Mouse (Mus musculus): ENCODE measurements around the gene Dcaf8.

Dcaf8 gene

DNA sequence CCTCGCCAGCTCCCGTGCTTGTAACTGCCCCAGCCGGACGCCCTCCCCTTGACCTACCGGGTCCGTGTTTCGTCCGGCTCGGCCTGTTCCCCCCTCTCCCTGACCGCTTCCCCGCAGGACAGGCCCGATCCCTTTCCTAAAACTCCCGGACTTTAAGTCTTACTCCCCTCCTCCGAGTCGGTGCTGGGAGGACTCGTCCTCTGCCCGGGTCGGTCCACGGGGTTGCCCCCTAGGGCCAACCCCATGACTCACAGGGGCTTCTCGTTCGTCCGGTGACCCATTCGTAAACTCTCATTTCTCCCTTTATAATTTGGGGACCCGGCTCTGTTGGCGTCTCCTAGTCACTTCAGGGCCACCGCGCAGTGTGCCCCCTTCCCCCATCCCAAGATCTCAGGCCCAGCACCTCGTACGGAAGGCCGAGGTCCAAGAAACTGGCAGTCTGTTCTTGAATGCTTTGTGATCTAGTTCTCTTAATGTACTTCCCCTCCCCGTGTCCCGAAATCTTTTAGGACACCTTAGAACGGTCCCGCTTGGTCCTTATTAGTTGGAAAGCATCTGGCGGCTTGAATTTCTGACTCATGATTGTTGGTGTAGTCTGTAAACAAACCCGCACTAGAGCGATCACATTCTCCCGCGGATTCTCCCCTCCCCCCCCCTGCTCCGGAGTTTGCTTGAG lies 533 bp downstream of the Dcaf8 start:
- DNase-seq (ENCODE audit: low spot score in 2 of 2): peak in 1 of 2 experiments; percentile 50

DNA sequence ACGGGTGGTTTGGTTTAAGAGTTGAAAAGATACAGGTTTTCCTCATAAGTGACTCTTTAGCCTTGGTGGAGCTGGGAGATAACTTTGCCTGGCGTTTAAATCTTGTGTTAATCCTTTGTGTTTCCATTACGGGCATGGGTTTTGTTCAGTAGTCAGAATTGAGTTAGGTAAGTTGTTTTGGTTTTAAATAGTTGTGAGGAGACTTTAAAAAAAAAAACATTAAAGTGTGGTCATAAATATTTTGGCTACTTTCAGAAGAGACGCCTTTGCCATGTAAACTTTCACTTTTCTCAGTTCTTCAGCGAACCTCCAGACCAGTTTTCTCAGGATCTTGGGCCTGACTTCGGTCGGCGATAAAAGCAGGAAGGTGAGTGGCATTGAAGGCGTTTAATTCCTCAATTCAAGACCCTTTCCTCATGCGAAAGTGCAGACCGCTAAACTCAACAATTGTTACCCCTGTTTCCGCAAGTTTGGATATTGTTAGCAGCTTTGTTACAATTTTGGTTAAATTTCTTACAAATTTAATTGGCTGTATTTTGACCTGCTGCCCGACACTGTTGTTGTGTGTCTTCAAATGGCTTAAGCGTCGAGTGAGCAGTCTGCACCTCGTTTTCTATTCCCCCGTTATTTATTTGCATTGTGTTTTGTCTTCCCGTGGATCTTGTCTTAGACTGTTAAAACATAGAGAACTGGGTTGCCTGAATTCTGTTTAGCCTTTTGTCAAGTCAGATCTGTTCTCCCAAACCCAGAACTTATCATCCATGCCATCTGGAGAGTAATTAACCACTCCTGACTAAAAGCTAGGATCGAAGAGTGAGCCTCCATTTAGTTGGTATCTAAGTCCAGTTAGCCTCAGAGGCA lies 1.3 kb downstream of the Dcaf8 start:
- DNase-seq (ENCODE audit: low spot score in 2 of 2): no peak

DNA sequence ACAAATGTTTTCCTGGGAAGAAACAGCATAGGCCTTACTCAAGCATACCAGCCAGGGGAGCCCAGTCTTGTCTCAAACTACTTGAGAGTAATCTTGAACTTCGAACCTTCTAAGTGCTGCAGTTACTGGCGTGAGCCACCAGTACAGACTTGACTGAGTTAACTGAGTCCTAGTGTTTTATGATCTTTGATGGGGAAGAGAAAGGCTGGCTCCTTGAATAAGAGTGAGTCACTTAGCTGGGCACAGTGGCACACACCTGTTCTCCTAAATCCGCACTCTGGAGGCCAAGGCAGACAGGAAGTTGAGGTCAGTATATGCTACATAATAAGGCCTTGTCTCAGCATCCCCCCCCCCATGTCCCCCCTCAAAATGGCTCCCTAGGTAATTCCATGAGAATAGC lies 6.7 kb downstream of the Dcaf8 start:
- no peak for DNase-seq (ENCODE audit: low spot score in 2 of 2)

DNA sequence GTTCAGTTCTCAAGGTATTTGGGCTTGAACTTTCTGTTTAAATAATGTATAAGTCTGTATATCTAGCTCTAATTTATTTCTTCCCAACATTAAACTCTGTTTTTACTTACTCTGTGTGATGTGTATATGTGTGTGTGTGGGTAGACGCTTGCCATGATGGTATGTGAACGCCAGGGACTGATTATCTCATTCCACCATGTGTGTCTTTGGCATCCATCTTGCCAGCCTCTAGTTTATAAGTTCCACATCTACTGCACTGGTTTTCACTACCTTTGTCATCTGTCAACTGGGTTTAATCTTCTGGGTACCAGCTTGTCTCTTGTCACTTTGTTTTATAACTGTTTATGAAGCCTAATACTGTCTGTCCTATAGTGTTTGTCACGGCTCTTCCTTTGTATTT lies 7.6 kb downstream of the Dcaf8 start:
- DNase-seq (ENCODE audit: low spot score in 2 of 2): no peak

DNA sequence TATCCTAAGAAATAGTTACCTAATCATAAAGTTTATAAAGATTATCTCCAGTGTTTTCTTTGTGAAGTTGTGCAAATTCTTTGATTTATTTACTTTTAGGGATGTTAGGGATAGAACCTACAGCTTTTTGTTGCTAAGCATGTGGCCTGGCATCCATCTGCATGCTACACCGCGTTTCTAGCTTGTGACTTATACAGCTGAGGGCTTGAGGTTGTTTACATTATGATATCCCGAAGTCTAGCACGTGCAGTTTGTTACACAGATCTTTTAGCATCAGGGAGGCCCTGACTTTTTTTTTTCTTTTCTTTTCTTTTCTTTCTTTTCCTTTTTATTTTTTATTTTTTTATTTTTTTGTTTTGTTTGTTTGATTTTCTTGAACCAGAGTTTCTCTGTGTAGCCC lies 12.1 kb downstream of the Dcaf8 start:
- no peak for DNase-seq (ENCODE audit: low spot score in 2 of 2)

DNA sequence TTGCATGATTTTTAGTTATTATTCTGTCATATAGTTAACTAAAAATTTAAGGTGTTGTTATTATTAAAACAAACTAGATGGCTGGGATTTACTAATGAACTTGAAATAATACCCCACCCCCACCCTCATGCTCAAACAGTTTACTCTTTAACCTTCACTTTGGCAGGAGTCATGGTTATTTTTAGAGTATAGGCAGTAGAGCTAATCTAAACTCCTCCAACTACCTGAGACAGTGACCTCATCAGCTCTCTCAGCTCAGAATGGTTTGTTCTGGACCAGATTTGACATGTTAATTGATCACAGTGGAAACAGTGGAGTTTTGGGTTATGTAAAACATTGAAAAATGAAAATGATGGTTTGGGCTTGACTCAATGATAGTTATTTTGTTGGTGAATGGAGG lies 12.6 kb downstream of the Dcaf8 start:
- no peak for DNase-seq (ENCODE audit: low spot score in 2 of 2)

DNA sequence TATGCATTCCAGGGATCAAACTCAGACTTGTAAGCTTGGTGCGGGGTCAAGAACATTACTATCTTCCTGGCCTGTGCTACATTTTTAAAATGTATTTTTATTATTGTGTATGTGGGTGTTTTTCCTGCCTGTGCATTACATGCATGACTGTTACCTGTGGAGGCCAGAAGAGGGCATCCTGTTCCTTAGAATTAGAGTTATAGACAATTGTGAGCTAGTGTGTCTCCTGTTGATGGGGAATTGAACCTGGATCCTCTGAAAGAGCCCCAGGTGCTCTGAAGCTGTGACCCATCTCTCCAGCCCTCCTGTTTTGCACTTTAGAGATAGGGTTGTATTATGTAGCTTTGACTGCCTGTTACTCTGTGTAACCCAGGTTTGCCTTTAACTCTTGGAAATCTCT lies 14.1 kb downstream of the Dcaf8 start:
- DNase-seq (ENCODE audit: low spot score in 2 of 2): peak in 1 of 2 experiments; percentile 49

DNA sequence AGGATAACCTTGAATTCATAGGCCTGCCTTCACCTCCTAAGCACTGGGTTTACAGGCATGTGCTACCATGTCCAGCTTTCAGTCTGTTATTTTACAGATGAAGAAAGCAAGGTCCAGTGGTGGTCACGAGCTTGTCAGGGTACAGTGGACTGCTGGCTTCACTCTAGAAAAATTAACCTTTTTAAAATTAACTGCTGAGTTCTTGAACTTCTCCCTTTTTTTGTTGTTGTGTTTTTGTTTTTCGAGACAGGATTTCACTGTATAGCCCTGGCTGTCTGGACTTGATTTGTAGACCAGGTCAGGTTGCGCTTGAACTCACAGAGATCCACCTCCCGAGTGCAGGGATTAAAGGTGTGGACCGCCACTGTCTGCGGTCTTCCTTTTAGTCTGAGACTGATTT lies 15.1 kb downstream of the Dcaf8 start:
- DNase-seq (ENCODE audit: low spot score in 2 of 2): no peak

DNA sequence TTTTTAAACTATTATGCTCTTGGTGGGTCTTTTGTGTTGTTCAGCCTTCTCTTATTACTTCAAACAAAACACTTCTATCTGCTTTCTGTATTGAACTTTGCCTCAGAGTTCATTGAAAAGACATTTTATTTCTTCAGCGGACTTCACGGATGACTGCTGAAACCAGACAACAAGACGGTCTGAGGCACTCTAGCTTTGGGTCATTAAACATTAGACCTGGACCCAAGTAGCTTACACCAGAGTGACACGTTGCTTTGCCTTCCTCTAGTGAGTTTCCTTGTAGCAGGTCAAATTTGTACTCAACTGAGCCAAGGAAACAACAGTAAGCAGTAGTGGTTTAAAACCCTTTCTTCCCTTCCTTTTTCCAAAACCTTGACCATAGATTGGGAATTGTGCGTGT lies 20.0 kb downstream of the Dcaf8 start:
- DNase-seq (ENCODE audit: low spot score in 2 of 2): no peak

DNA sequence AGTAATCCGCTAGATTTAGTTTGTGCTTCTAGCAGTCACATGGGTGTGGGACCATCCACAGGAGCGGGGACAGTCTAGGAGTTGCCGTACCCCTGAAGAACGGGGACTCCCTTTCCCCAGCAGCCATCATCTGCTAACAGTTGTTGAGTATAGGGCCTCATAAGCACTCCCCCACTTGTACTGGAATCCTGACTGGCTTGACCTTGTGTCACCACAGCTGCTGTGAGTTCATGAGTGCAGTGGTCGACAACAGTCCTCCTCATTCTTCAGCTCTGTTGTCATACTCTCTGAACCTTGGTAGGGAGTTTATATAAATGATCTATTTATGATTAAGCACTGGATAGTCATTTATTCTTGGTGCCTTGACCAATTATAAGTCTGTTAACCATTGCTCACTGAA lies 21.9 kb downstream of the Dcaf8 start:
- DNase-seq (ENCODE audit: low spot score in 2 of 2): no peak

DNA sequence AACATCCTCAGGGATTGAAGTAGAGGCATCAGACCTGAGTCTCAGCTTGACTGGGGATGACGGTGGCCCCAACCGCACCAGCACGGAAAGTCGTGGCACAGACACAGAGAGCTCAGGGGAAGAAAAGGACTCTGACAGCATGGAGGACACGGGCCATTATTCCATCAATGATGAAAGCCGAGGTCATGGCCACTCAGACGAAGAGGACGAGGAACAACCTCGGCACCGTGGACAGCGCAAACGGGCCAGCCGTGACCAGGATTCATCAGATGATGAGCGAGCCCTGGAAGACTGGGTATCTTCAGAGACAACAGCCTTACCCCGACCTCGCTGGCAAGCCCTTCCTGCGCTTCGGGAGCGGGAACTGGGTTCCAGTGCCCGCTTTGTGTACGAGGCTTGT lies 24.5 kb downstream of the Dcaf8 start:
- no peak for DNase-seq (ENCODE audit: low spot score in 2 of 2)

DNA sequence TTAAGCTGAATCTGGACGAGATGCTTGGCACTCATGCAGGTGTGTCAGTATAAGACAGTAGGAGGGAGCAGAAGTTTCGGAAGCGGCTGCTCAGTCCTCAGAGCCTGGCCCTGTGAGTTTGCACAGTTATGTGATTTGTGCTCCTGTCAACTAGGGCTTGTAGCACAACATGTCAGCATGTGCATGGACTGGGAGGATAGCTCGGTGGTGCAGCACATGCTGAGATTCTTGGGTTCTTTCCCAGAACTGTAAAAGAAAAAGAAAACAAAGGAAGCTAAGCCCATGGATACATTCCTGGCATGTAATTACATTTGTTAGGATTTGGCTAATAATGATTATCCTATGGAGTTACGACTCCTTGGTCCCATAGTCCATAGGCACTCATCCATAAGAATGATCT lies 25.3 kb downstream of the Dcaf8 start:
- DNase-seq (ENCODE audit: low spot score in 2 of 2): no peak

DNA sequence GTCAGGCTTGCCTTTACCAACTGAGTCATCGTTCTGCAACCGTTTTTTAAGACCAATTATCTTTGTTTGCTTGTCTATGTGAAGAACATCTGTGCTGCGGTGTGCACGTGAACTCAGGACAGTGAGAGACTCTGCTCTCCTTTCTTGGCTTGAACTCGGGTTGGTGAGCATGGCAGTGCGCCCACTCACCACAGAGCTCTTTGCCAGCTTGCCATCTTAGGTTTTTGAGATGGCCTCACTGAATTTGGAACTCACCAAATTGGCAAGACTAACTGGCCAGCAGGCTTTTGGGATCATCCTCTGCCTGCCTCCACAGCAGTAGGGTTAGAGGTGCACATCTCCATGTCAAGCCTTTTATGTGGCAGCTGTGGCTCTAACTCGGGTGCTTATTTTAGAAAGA lies 29.9 kb downstream of the Dcaf8 start:
- no peak for DNase-seq (ENCODE audit: low spot score in 2 of 2)

DNA sequence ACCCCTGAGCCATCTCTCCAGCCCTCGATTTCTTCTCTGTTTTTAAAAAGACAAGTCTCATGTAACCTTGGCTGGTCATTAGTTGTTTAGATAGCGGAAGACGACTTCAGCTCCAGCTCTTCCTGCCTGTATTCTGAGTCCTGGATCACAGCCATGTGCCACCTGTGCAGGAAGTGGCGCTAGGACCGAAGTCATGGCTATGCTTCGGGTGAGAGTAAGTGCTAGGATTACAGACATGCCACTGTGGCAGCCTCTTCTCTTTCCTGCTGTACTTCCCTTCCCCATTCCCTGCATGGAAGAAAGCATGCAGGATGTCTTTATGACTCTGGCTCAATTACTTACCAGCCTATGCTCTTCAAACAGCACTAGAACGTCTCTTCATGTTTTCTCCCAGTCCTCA lies 31.2 kb downstream of the Dcaf8 start:
- DNase-seq (ENCODE audit: low spot score in 2 of 2): no peak

DNA sequence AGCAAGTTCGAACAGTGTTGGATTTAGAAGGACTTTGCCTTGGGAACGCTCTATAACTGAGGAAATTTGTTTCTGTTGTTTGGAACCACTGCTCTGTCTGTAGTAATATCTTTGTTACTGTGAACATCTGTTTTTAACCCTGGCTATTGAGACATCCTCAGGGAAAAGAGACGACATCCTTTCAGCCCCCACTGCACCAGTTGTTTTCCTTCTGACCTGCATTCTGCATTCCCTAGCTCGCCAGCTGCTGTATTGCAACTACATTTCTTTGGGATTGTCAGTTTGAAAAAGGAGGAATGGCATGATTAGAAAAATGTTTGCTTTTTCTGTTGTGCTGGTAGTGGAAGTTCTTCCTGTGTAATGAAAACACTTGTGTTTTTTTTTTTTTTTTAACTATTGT lies 33.0 kb downstream of the Dcaf8 start:
- peak in 1 of 2 experiments; percentile 46 for DNase-seq (ENCODE audit: low spot score in 2 of 2)

DNA sequence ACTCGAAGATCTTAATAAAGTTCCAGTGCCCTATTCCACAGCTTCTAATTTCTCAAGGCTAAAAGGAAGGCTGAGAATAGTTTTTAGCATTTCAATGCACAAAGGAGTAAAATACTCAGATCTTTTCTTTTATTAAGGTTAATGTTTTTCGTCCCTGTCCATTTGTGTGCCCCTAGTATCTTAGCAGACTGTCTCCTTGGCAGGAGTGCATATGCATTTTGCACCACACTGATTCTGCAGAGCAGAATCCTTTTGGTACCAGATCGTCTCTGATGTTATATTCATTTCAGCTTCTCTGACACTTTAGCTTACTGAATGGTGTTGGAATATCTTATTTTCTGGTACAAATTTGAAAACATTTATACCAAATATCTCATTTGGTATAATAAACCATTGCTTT lies 33.9 kb downstream of the Dcaf8 start:
- DNase-seq (ENCODE audit: low spot score in 2 of 2): no peak

DNA sequence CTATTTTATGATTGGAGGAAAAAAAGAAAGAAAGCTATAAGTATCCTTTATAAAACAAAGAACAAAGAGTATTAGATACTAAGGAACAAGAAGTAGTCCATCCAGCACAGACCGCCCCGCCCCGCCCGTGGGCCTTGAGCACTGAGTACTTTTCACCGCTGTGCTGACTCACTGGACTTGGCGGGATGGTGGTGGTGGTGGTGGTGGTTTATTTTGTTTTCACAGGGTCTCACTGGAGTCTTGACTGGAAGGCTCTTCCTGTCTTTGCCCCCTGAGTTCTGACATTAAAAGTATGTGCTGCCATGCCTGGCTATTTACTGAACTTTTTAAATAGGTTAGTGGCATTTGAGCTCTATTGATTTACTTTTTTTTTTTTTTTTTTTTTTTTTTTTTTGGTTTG lies 35.2 kb downstream of the Dcaf8 start:
- no peak for DNase-seq (ENCODE audit: low spot score in 2 of 2)

DNA sequence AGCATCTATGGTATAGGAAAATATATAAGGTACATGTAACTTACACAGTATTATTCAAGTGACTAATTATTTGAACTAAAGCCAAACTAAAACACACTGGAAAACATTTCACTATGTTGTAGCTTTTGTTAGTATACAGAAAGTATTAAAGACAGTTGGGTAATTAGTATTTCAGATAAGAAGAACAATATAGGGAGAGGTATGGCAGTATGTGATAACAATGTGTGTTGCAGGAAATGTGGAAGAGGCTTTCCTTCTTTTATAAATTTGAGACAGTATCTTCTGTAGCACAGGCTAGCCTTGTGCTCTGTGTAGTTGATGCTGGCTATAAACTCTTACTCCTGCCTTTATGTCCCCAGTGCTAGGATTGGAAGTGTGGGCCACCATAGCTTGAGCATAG lies 36.0 kb downstream of the Dcaf8 start:
- no peak for DNase-seq (ENCODE audit: low spot score in 2 of 2)

DNA sequence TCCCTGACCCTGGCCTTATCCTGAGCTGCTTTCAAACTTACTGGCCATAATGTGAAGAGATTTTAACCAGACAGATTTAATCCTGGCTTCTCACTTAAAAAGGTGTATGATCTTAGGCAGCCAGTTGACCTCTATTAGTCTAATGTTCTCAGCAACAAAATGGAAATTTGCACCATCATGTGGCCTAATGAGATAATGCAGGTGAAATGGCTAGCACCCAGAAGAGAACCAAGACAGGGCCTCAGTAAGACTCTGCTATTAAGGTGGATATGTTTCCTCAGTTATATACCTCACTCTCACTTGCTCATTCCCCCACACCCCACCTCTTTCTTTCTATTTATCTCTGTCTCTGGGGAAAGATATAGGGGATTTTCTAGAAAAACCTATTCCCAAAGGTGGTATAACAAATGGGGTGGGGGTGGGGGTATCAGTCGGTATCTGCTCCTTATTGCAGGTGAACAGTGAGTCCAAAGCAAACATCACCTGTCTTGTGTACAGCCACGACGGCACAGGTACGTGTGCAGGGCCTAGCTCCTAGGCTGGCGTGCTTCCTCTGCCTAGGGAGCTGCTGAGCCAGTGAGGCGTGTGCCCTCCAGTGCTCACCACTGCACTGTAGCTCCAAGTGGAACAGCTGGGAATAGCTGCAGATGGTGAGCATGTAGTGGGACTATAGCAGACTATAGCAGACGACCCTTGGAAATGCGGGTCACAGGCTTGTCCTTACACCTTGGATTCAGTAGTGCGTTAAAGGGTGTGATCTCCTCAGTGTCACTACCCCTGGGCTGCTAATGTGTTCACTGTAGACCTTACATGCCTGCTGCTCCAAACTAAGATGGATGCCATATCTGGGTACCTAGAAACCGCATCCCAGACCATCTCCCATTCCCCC lies 38.8 kb downstream of the Dcaf8 start:
- no peak for DNase-seq (ENCODE audit: low spot score in 2 of 2)

DNA sequence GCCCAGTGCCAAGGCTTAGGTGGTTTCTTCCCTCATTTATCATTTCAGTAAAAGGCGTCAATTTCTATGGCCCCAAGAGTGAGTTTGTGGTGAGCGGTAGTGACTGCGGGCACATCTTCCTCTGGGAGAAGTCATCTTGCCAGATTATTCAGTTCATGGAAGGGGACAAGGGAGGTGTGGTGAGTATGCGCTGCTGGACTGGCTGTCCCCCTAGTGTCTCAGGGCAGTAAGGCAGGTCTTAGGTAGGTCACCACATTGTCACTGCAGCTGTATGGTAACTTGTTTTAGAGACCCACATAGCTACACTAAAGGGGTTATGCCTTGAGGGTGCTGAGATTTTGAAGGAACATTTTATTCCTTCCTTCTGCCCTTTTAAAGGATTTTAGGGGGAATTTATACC lies 41.0 kb downstream of the Dcaf8 start:
- DNase-seq (ENCODE audit: low spot score in 2 of 2): no peak

DNA sequence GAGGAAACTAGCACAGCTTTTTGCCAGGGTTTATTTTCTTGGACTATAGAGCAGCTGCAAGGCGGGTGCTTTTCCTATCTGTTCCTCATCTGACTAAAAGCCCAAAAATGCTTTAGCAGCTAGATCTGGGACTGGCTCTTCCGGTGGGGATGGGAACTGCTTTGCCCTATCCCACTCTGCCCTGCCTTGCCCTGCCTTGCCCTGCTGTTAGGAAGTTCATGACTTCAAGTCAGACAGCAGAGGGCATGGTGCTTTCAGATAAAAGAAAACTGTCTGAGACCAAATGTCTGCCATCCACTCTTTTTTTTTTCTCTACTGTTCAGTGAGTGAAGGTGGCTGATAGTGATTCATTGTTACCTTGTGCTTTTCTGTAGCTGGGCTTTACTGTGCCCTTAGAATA lies 43.7 kb downstream of the Dcaf8 start:
- DNase-seq (ENCODE audit: low spot score in 2 of 2): no peak

DNA sequence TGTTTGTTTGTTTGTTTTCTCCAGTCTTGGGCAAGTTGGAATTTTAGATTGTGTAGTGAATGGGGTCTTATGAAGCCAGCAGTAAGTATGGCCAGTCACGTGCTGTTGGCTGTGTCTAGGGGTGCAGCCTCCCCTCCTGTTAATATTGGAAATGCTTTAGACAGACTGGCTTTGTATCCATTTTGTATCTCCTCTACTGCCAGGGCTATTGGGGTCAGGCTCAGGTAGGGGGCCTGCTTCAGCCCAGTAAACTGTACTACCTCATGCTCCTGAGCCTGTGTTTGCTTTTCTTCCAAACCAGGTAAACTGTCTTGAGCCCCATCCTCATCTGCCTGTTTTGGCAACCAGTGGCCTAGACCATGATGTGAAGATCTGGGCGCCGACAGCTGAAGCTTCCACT lies 44.3 kb downstream of the Dcaf8 start:
- no peak for DNase-seq (ENCODE audit: low spot score in 2 of 2)

DNA sequence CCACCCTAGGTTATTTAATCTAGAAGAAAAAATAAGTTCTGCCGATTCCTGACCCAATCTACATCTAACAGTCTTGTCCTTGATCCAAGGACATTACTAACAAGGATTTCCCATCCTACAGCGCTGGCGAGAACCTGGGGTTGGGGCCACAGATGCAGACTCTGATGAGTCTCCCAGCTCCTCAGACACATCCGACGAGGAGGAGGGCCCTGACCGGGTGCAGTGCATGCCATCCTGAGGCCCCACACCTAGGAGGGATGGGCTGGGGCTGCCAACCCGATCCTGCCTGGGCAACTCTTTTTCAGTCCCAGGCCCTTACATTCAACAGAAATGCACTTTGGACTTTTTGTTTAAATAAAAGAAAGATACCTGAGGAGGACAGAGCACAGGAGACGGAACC lies 46.6 kb downstream of the Dcaf8 start:
- DNase-seq (ENCODE audit: low spot score in 2 of 2): no peak

All from heart, adult 9 months (tissue).